Mouse (Mus musculus): ENCODE results near the gene Nt5dc2. TPM values are rescaled to one million over a fixed set of nuclear protein-coding genes. Genes with fewer than 3 reads are reported as not detected.

Nt5dc2 gene
- polyA plus RNA-seq, 1 experiment from 2014 or later, result 451 TPM

Other genes starting within 250 kb of the Nt5dc2 start
- gene Itih4, start 244.6 kb upstream of the Nt5dc2 start, polyA plus RNA-seq (2015; fragmentation: Nextera tagmentation; extraction: Ambion mirVana), result 0.16 and 0.70 TPM in 2 replicates
- gene Itih3, start 207.3 kb upstream of the Nt5dc2 start, polyA plus RNA-seq (2015; fragmentation: Nextera tagmentation; extraction: Ambion mirVana), result 0.50 and 2.4 TPM in 2 replicates
- 0.06 and 0.31 TPM in 2 replicates for gene Itih1, start 187.8 kb upstream of the Nt5dc2 start, polyA plus RNA-seq (2015; fragmentation: Nextera tagmentation; extraction: Ambion mirVana)
- 12.8 and 13.1 TPM in 2 replicates for gene Nek4, start 179.7 kb upstream of the Nt5dc2 start, polyA plus RNA-seq (2015; fragmentation: Nextera tagmentation; extraction: Ambion mirVana)
- 67.0 and 70.1 TPM in 2 replicates for gene Glt8d1, start 129.7 kb upstream of the Nt5dc2 start, polyA plus RNA-seq (2015; fragmentation: Nextera tagmentation; extraction: Ambion mirVana)
- gene Spcs1, start 129.4 kb upstream of the Nt5dc2 start, polyA plus RNA-seq (2015; fragmentation: Nextera tagmentation; extraction: Ambion mirVana), result 399 and 416 TPM in 2 replicates
- gene Pbrm1, start 111.9 kb upstream of the Nt5dc2 start, polyA plus RNA-seq (2015; fragmentation: Nextera tagmentation; extraction: Ambion mirVana), result 131 and 140 TPM in 2 replicates
- gene Gnl3, start 111.9 kb upstream of the Nt5dc2 start, polyA plus RNA-seq (2015; fragmentation: Nextera tagmentation; extraction: Ambion mirVana), result 81.4 and 89.4 TPM in 2 replicates
- 70.8 and 75.2 TPM in 2 replicates for gene Smim4, start 2.1 kb upstream of the Nt5dc2 start, polyA plus RNA-seq (2015; fragmentation: Nextera tagmentation; extraction: Ambion mirVana)
- 45.3 and 53.6 TPM in 2 replicates for gene Stab1, start 37.6 kb downstream of the Nt5dc2 start, polyA plus RNA-seq (2015; fragmentation: Nextera tagmentation; extraction: Ambion mirVana)
- 91.8 and 115 TPM in 2 replicates for gene Tnnc1, start 77.3 kb downstream of the Nt5dc2 start, polyA plus RNA-seq (2015; fragmentation: Nextera tagmentation; extraction: Ambion mirVana)
- gene Nisch, start 85.9 kb downstream of the Nt5dc2 start, polyA plus RNA-seq (2015; fragmentation: Nextera tagmentation; extraction: Ambion mirVana), result 387 and 413 TPM in 2 replicates
- 2.1 and 2.5 TPM in 2 replicates for gene Sema3g, start 86.8 kb downstream of the Nt5dc2 start, polyA plus RNA-seq (2015; fragmentation: Nextera tagmentation; extraction: Ambion mirVana)
- 13.2 and 14.8 TPM in 2 replicates for gene Phf7, start 120.3 kb downstream of the Nt5dc2 start, polyA plus RNA-seq (2015; fragmentation: Nextera tagmentation; extraction: Ambion mirVana)
- gene Bap1, start 120.4 kb downstream of the Nt5dc2 start, polyA plus RNA-seq (2015; fragmentation: Nextera tagmentation; extraction: Ambion mirVana), result 83.0 and 83.4 TPM in 2 replicates
- gene Dnah1, start 192.8 kb downstream of the Nt5dc2 start, polyA plus RNA-seq (2015; fragmentation: Nextera tagmentation; extraction: Ambion mirVana), result 2.7 and 3.3 TPM in 2 replicates
- 34.8 and 37.2 TPM in 2 replicates for gene Capn7, start 205.6 kb downstream of the Nt5dc2 start, polyA plus RNA-seq (2015; fragmentation: Nextera tagmentation; extraction: Ambion mirVana)

All from lung, embryonic 15.5 days (tissue).